Mouse (Mus musculus): ENCODE data around the gene Ttc30b. TPM values are rescaled to one million over a fixed set of nuclear protein-coding genes. Genes with fewer than 3 reads are reported as not detected.
"Not testable (repeated sequence)": the region's sequence is repeated elsewhere in the genome, so short reads cannot be mapped to it uniquely, and the experiment has no call there.

The Ttc30b gene
- total and polyA plus RNA-seq, 3 experiments, result 0.44 to 3.0 (median 2.7) TPM

GRCm38 (mm10) chr2:75950685-75951084 is 12.3 kb upstream of the Ttc30b start:
- ATAC-seq (ENCODE audit: extremely low read depth, insufficient number of reproducible peaks, low FRiP score, poor library complexity, severe bottlenecking) (no peak), DNase-seq (ENCODE audit: low spot score) (no peak)
- Histone ChIP-seq H3K9me3 (replicated peaks) (no peaks in the 10 kb centered on the region), H3K36me3 (replicated peaks) (no peaks in the 10 kb centered on the region), H3K4me1 (ENCODE audit: insufficient read depth, low read depth, low read length) (no peaks in the 10 kb centered on the region), H3K27me3 (ENCODE audit: insufficient read depth, low read length) (peaks cover 12% of the 10 kb centered on the region), H3K4me3 (ENCODE audit: low read depth, low read length) (no peak overlapping the region)
- no peak for TF ChIP-seq TAL1 (conservative IDR thresholded peaks at IDR 0.05; ENCODE audit: low read depth, low read length)
- no peak for TF ChIP-seq GATA2 (IDR thresholded peaks at IDR 0.05; ENCODE audit: borderline replicate concordance, low read depth, low read length)
- no peak for TF ChIP-seq CTCF (IDR thresholded peaks at IDR 0.05; ENCODE audit: low read depth, low read length)
- TF ChIP-seq GATA1 (IDR thresholded peaks at IDR 0.05; ENCODE audit: borderline replicate concordance, low read length), result no peak
- TF ChIP-seq POLR2AphosphoS5 (IDR thresholded peaks at IDR 0.05; ENCODE audit: insufficient replicate concordance, low read depth, low read length), result no peak

GRCm38 (mm10) chr2:75937520-75938116 is 767 bp downstream of the Ttc30b start:
- not testable (repeated sequence) for ATAC-seq (ENCODE audit: extremely low read depth, insufficient number of reproducible peaks, low FRiP score, poor library complexity, severe bottlenecking); H3K27me3 ChIP-seq (ENCODE audit: insufficient read depth, low read length); DNase-seq (ENCODE audit: low spot score); H3K9me3 ChIP-seq (replicated peaks); H3K36me3 ChIP-seq (replicated peaks)
- H3K4me3 ChIP-seq (ENCODE audit: low read depth, low read length), result peak overlapping the region; percentile 71
- peaks cover 12% of the 10 kb centered on the region for H3K4me1 ChIP-seq (ENCODE audit: insufficient read depth, low read depth, low read length)

GRCm38 (mm10) chr2:75936685-75937084 is 1.7 kb downstream of the Ttc30b start:
- Histone ChIP-seq H3K4me1 (ENCODE audit: insufficient read depth, low read depth, low read length) (peaks cover 12% of the 10 kb centered on the region), H3K36me3 (replicated peaks) (peaks cover 18% of the 10 kb centered on the region)
- H3K4me3 ChIP-seq (ENCODE audit: low read depth, low read length); H3K9me3 ChIP-seq (replicated peaks); DNase-seq (ENCODE audit: low spot score); ATAC-seq (ENCODE audit: extremely low read depth, insufficient number of reproducible peaks, low FRiP score, poor library complexity, severe bottlenecking); H3K27me3 ChIP-seq (ENCODE audit: insufficient read depth, low read length): not testable (repeated sequence)

GRCm38 (mm10) chr2:75933541-75933940 is 4.8 kb downstream of the Ttc30b start:
- TF ChIP-seq GATA1 (IDR thresholded peaks at IDR 0.05; ENCODE audit: borderline replicate concordance, low read length) (no peak), GATA2 (IDR thresholded peaks at IDR 0.05; ENCODE audit: borderline replicate concordance, low read depth, low read length) (no peak)
- ATAC-seq (ENCODE audit: extremely low read depth, insufficient number of reproducible peaks, low FRiP score, poor library complexity, severe bottlenecking), result no peak
- Histone ChIP-seq H3K4me1 (ENCODE audit: insufficient read depth, low read depth, low read length) (peaks cover 5% of the 10 kb centered on the region), H3K36me3 (replicated peaks) (peaks cover 41% of the 10 kb centered on the region), H3K9me3 (replicated peaks) (no peaks in the 10 kb centered on the region), H3K27me3 (ENCODE audit: insufficient read depth, low read length) (no peaks in the 10 kb centered on the region), H3K4me3 (ENCODE audit: low read depth, low read length) (no peak overlapping the region)
- no peak for DNase-seq (ENCODE audit: low spot score)

GRCm38 (mm10) chr2:75930941-75931340 is 7.4 kb downstream of the Ttc30b start:
- H3K4me1 ChIP-seq (ENCODE audit: insufficient read depth, low read depth, low read length), result no peaks in the 10 kb centered on the region
- DNase-seq (ENCODE audit: low spot score), result no peak
- ATAC-seq (ENCODE audit: extremely low read depth, insufficient number of reproducible peaks, low FRiP score, poor library complexity, severe bottlenecking), result no peak
- TF ChIP-seq GATA2 (IDR thresholded peaks at IDR 0.05; ENCODE audit: borderline replicate concordance, low read depth, low read length) (no peak), GATA1 (IDR thresholded peaks at IDR 0.05; ENCODE audit: borderline replicate concordance, low read length) (no peak), POLR2AphosphoS5 (IDR thresholded peaks at IDR 0.05; ENCODE audit: insufficient replicate concordance, low read depth, low read length) (no peak), CTCF (IDR thresholded peaks at IDR 0.05; ENCODE audit: low read depth, low read length) (no peak), TAL1 (conservative IDR thresholded peaks at IDR 0.05; ENCODE audit: low read depth, low read length) (no peak)
- no peaks in the 10 kb centered on the region for H3K9me3 ChIP-seq (replicated peaks)
- peaks cover 57% of the 10 kb centered on the region for H3K36me3 ChIP-seq (replicated peaks)
- H3K4me3 ChIP-seq (ENCODE audit: low read depth, low read length), result no peak overlapping the region
- H3K27me3 ChIP-seq (ENCODE audit: insufficient read depth, low read length), result no peaks in the 10 kb centered on the region

- Histone ChIP-seq H3K4me1 (ENCODE audit: insufficient read depth, low read depth, low read length) (no peaks in the 10 kb centered on the region), H3K4me3 (ENCODE audit: low read depth, low read length) (no peak overlapping the region), H3K27me3 (ENCODE audit: insufficient read depth, low read length) (no peaks in the 10 kb centered on the region), H3K9me3 (replicated peaks) (no peaks in the 10 kb centered on the region), H3K36me3 (replicated peaks) (peaks cover 61% of the 10 kb centered on the region)
- ATAC-seq (ENCODE audit: extremely low read depth, insufficient number of reproducible peaks, low FRiP score, poor library complexity, severe bottlenecking), result no peak
- TF ChIP-seq GATA1 (IDR thresholded peaks at IDR 0.05; ENCODE audit: borderline replicate concordance, low read length), result no peak
- TF ChIP-seq GATA2 (IDR thresholded peaks at IDR 0.05; ENCODE audit: borderline replicate concordance, low read depth, low read length), result no peak
- no peak for TF ChIP-seq TAL1 (conservative IDR thresholded peaks at IDR 0.05; ENCODE audit: low read depth, low read length)
- no peak for TF ChIP-seq CTCF (IDR thresholded peaks at IDR 0.05; ENCODE audit: low read depth, low read length)
- TF ChIP-seq POLR2AphosphoS5 (IDR thresholded peaks at IDR 0.05; ENCODE audit: insufficient replicate concordance, low read depth, low read length), result no peak
- no peak for DNase-seq (ENCODE audit: low spot score)
Measured at GRCm38 (mm10) chr2:75929786-75930444, 8.5 kb downstream of the Ttc30b start.

- ATAC-seq (ENCODE audit: extremely low read depth, insufficient number of reproducible peaks, low FRiP score, poor library complexity, severe bottlenecking), result no peak
- TF ChIP-seq TAL1 (conservative IDR thresholded peaks at IDR 0.05; ENCODE audit: low read depth, low read length) (no peak), GATA2 (IDR thresholded peaks at IDR 0.05; ENCODE audit: borderline replicate concordance, low read depth, low read length) (no peak), GATA1 (IDR thresholded peaks at IDR 0.05; ENCODE audit: borderline replicate concordance, low read length) (no peak), CTCF (IDR thresholded peaks at IDR 0.05; ENCODE audit: low read depth, low read length) (no peak), POLR2AphosphoS5 (IDR thresholded peaks at IDR 0.05; ENCODE audit: insufficient replicate concordance, low read depth, low read length) (no peak)
- Histone ChIP-seq H3K4me1 (ENCODE audit: insufficient read depth, low read depth, low read length) (no peaks in the 10 kb centered on the region), H3K4me3 (ENCODE audit: low read depth, low read length) (no peak overlapping the region), H3K9me3 (replicated peaks) (no peaks in the 10 kb centered on the region), H3K36me3 (replicated peaks) (peaks cover 66% of the 10 kb centered on the region), H3K27me3 (ENCODE audit: insufficient read depth, low read length) (no peaks in the 10 kb centered on the region)
- no peak for DNase-seq (ENCODE audit: low spot score)
Measured at GRCm38 (mm10) chr2:75929141-75929540, 9.2 kb downstream of the Ttc30b start.
